Mouse (Mus musculus) bone marrow, adult 2 months (tissue): ENCODE measurements around the gene Sec14l5.

ENCODE experiments used
- CTCF ChIP-seq: fragments of 200-500 bp; IDR thresholded peaks from 2 replicates; pipeline ENCODE4 v1.5.1; 2011; ENCODE audit warnings: low read length, control low read depth; ENCODE audit not compliant: control insufficient read depth, insufficient read depth
- POLR2A ChIP-seq: fragments of 200-500 bp; IDR thresholded peaks from 2 replicates; pipeline ENCODE4 v1.6.1; 2011; ENCODE audit warnings: low read depth, mild to moderate bottlenecking, control low read depth, low read length, borderline replicate concordance; ENCODE audit not compliant: control insufficient read depth

GRCm38 (mm10) chr16:5146367-5147036 lies 407 bp upstream of the Sec14l5 start:
- no peak for TF ChIP-seq POLR2A
- no peak for TF ChIP-seq CTCF
